Mouse (Mus musculus): Measurements from ENCODE around the gene Slc25a31. TPM values are rescaled to one million over a fixed set of nuclear protein-coding genes. Genes with fewer than 3 reads are reported as not detected.

The Slc25a31 gene
- polyA plus RNA-seq, 1 experiment from 2014 or later, result 0.19 TPM

- no peak overlapping the region for H3K4me2 ChIP-seq
- H3K36me3 ChIP-seq, result no peaks in the 10 kb centered on the region
- no peak overlapping the region for H3K4me3 ChIP-seq (replicated peaks)
- 53% methylated on average over 9 of the region's 9 CpGs for WGBS
- ATAC-seq (ENCODE audit: insufficient read depth, low FRiP score, low read depth), result no peak
- H3K27ac ChIP-seq, result no peak overlapping the region
- peaks cover 4% of the 10 kb centered on the region; the same call in 1 of the 2 replicates for H3K4me1 ChIP-seq
- H3K9ac ChIP-seq, result no peak overlapping the region
- no peaks in the 10 kb centered on the region for H3K9me3 ChIP-seq
- no peaks in the 10 kb centered on the region for H3K27me3 ChIP-seq (replicated peaks)
Observed at GRCm38 (mm10) chr3:40686836-40687235, 21.8 kb upstream of the Slc25a31 start.

- H3K4me1 ChIP-seq, result peaks cover 4% of the 10 kb centered on the region; the same call in 1 of the 2 replicates
- no peaks in the 10 kb centered on the region for H3K36me3 ChIP-seq
- ATAC-seq (ENCODE audit: insufficient read depth, low FRiP score, low read depth), result no peak
- H3K4me3 ChIP-seq (replicated peaks), result no peak overlapping the region
- no peak overlapping the region for H3K27ac ChIP-seq
- H3K27me3 ChIP-seq (replicated peaks), result no peaks in the 10 kb centered on the region
- H3K4me2 ChIP-seq, result no peak overlapping the region
- WGBS, result 83% methylated on average over 3 of the region's 3 CpGs
- H3K9me3 ChIP-seq, result no peaks in the 10 kb centered on the region
- H3K9ac ChIP-seq, result no peak overlapping the region
Observed at GRCm38 (mm10) chr3:40687588-40687987, 21.1 kb upstream of the Slc25a31 start.

GRCm38 (mm10) chr3:40691566-40691965 lies 17.1 kb upstream of the Slc25a31 start:
- 78% methylated on average over 6 of the region's 6 CpGs for WGBS
- Histone ChIP-seq H3K9me3 (no peaks in the 10 kb centered on the region), H3K4me2 (no peak overlapping the region), H3K4me3 (replicated peaks) (no peak overlapping the region), H3K9ac (no peak overlapping the region), H3K36me3 (no peaks in the 10 kb centered on the region), H3K4me1 (no peaks in the 10 kb centered on the region), H3K27me3 (replicated peaks) (no peaks in the 10 kb centered on the region), H3K27ac (no peak overlapping the region)
- no peak for ATAC-seq (ENCODE audit: insufficient read depth, low FRiP score, low read depth)

GRCm38 (mm10) chr3:40693435-40693834 lies 15.2 kb upstream of the Slc25a31 start:
- 78% methylated on average over 10 of the region's 10 CpGs for WGBS
- Histone ChIP-seq H3K9ac (no peak overlapping the region), H3K27me3 (replicated peaks) (no peaks in the 10 kb centered on the region), H3K4me3 (replicated peaks) (no peak overlapping the region), H3K4me2 (no peak overlapping the region), H3K4me1 (no peaks in the 10 kb centered on the region), H3K36me3 (no peaks in the 10 kb centered on the region), H3K27ac (no peak overlapping the region), H3K9me3 (no peaks in the 10 kb centered on the region)
- ATAC-seq (ENCODE audit: insufficient read depth, low FRiP score, low read depth), result no peak

- 69% methylated on average over 7 of the region's 7 CpGs for WGBS
- no peaks in the 10 kb centered on the region for H3K27me3 ChIP-seq (replicated peaks)
- no peak for ATAC-seq (ENCODE audit: insufficient read depth, low FRiP score, low read depth)
Observed at GRCm38 (mm10) chr3:40693960-40694359, 14.7 kb upstream of the Slc25a31 start.

GRCm38 (mm10) chr3:40694438-40694837 lies 14.2 kb upstream of the Slc25a31 start:
- Histone ChIP-seq H3K27ac (no peak overlapping the region), H3K9me3 (no peaks in the 10 kb centered on the region), H3K4me1 (no peaks in the 10 kb centered on the region), H3K27me3 (replicated peaks) (no peaks in the 10 kb centered on the region), H3K4me2 (no peak overlapping the region), H3K36me3 (no peaks in the 10 kb centered on the region), H3K9ac (no peak overlapping the region), H3K4me3 (replicated peaks) (no peak overlapping the region)
- WGBS, result 31% methylated on average over 2 of the region's 2 CpGs
- no peak for ATAC-seq (ENCODE audit: insufficient read depth, low FRiP score, low read depth)

More at GRCm38 (mm10) chr3:40693960-40694359, 14.7 kb upstream of the Slc25a31 start:
- no peak overlapping the region for H3K4me2 ChIP-seq
- H3K36me3 ChIP-seq, result no peaks in the 10 kb centered on the region
- H3K9me3 ChIP-seq, result no peaks in the 10 kb centered on the region
- no peaks in the 10 kb centered on the region for H3K4me1 ChIP-seq
- H3K9ac ChIP-seq, result no peak overlapping the region
- no peak overlapping the region for H3K27ac ChIP-seq
- H3K4me3 ChIP-seq (replicated peaks), result no peak overlapping the region

GRCm38 (mm10) chr3:40695162-40695561 lies 13.5 kb upstream of the Slc25a31 start:
- 91% methylated on average over 2 of the region's 2 CpGs for WGBS
- Histone ChIP-seq H3K36me3 (no peaks in the 10 kb centered on the region), H3K4me3 (replicated peaks) (no peak overlapping the region), H3K27me3 (replicated peaks) (no peaks in the 10 kb centered on the region), H3K4me1 (no peaks in the 10 kb centered on the region), H3K9me3 (no peaks in the 10 kb centered on the region), H3K4me2 (no peak overlapping the region), H3K27ac (no peak overlapping the region), H3K9ac (no peak overlapping the region)
- no peak for ATAC-seq (ENCODE audit: insufficient read depth, low FRiP score, low read depth)

- Histone ChIP-seq H3K27ac (no peak overlapping the region), H3K4me1 (no peaks in the 10 kb centered on the region), H3K4me2 (no peak overlapping the region), H3K36me3 (no peaks in the 10 kb centered on the region), H3K4me3 (replicated peaks) (no peak overlapping the region), H3K9ac (no peak overlapping the region), H3K27me3 (replicated peaks) (no peaks in the 10 kb centered on the region), H3K9me3 (no peaks in the 10 kb centered on the region)
- no peak for ATAC-seq (ENCODE audit: insufficient read depth, low FRiP score, low read depth)
- 74% methylated on average over 3 of the region's 3 CpGs for WGBS
Observed at GRCm38 (mm10) chr3:40698834-40699233, 9.8 kb upstream of the Slc25a31 start.

GRCm38 (mm10) chr3:40704816-40705430 lies 3.7 kb upstream of the Slc25a31 start:
- Histone ChIP-seq H3K36me3 (no peaks in the 10 kb centered on the region), H3K4me1 (no peaks in the 10 kb centered on the region), H3K4me2 (no peak overlapping the region), H3K4me3 (replicated peaks) (no peak overlapping the region), H3K9ac (no peak overlapping the region), H3K9me3 (no peaks in the 10 kb centered on the region), H3K27me3 (replicated peaks) (no peaks in the 10 kb centered on the region), H3K27ac (no peak overlapping the region)
- WGBS, result 67% methylated on average over 5 of the region's 5 CpGs
- no peak for ATAC-seq (ENCODE audit: insufficient read depth, low FRiP score, low read depth)

GRCm38 (mm10) chr3:40716056-40716455 lies 7.4 kb downstream of the Slc25a31 start:
- 22% methylated on average over 1 of the region's 1 CpGs for WGBS
- H3K27me3 ChIP-seq (replicated peaks), result no peaks in the 10 kb centered on the region
- ATAC-seq (ENCODE audit: insufficient read depth, low FRiP score, low read depth), result no peak

GRCm38 (mm10) chr3:40719022-40719421 lies 10.4 kb downstream of the Slc25a31 start:
- ATAC-seq (ENCODE audit: insufficient read depth, low FRiP score, low read depth), result no peak
- Histone ChIP-seq H3K27ac (no peak overlapping the region), H3K9ac (no peak overlapping the region), H3K4me3 (replicated peaks) (no peak overlapping the region), H3K4me1 (no peaks in the 10 kb centered on the region), H3K4me2 (no peak overlapping the region), H3K9me3 (no peaks in the 10 kb centered on the region), H3K27me3 (replicated peaks) (no peaks in the 10 kb centered on the region), H3K36me3 (no peaks in the 10 kb centered on the region)
- 70% methylated on average over 3 of the region's 3 CpGs for WGBS

More at GRCm38 (mm10) chr3:40716056-40716455, 7.4 kb downstream of the Slc25a31 start:
- Histone ChIP-seq H3K36me3 (no peaks in the 10 kb centered on the region), H3K27ac (no peak overlapping the region), H3K9me3 (no peaks in the 10 kb centered on the region), H3K4me3 (replicated peaks) (no peak overlapping the region), H3K4me1 (no peaks in the 10 kb centered on the region), H3K9ac (no peak overlapping the region), H3K4me2 (no peak overlapping the region)

- Histone ChIP-seq H3K9me3 (no peaks in the 10 kb centered on the region), H3K36me3 (no peaks in the 10 kb centered on the region), H3K4me1 (no peaks in the 10 kb centered on the region), H3K4me3 (replicated peaks) (no peak overlapping the region), H3K4me2 (no peak overlapping the region), H3K9ac (no peak overlapping the region), H3K27me3 (replicated peaks) (no peaks in the 10 kb centered on the region), H3K27ac (no peak overlapping the region)
- no peak for ATAC-seq (ENCODE audit: insufficient read depth, low FRiP score, low read depth)
- 72% methylated on average over 6 of the region's 6 CpGs for WGBS
Observed at GRCm38 (mm10) chr3:40738381-40738912, 29.8 kb downstream of the Slc25a31 start.

All from stomach, embryonic 15.5 days (tissue).